Comparison of ENCODE assay signal across 12 mouse cellular contexts in genomic region chr15:27840579-27840978, GRCm38 (mm10).
A peak's percentile ranks its signal among the peaks of the same experiment; 100 is the strongest.
DNase-seq lines count a peak whose midpoint lies in the region; ATAC-seq and TF ChIP-seq lines count a peak whose summit lies in the region.
"Had no signal": no experiment of that assay in that cellular context is flagged by ENCODE, and none has a peak within 500 bp of the region (broad histone marks: within the 10 kb centered on the region; RNA-seq: fewer than 3 reads in every experiment).

No protein-coding gene starts in this region.

- no peaks in the 10 kb centered on the region for H3K27me3 ChIP-seq in lung, embryonic 14.5 days (ENCODE audit: insufficient read depth, low read length)
- no peaks in the 10 kb centered on the region for H3K27me3 ChIP-seq in lung, postnatal 0 days (replicated peaks; ENCODE audit: insufficient read depth, low read length)
- no peaks in the 10 kb centered on the region for H3K27me3 ChIP-seq in heart, embryonic 11.5 days (ENCODE audit: control insufficient read depth, insufficient read depth, low read length)
- no peaks in the 10 kb centered on the region for H3K27me3 ChIP-seq in intestine, embryonic 16.5 days (replicated peaks; ENCODE audit: control insufficient read depth, insufficient read depth, low read length)
- no peaks in the 10 kb centered on the region for H3K27me3 ChIP-seq in testis, adult 2 months (ENCODE audit: control insufficient read depth, insufficient read depth, low read length)
- H3K27me3 ChIP-seq: limb, embryonic 13.5 days had no signal

- 38% methylated on average over 8 of the region's 8 CpGs for WGBS in lung, embryonic 14.5 days
- WGBS in lung, postnatal 0 days: 33% methylated on average over 8 of the region's 8 CpGs
- 16% methylated on average over 8 of the region's 8 CpGs for WGBS in heart, embryonic 11.5 days (ENCODE audit: insufficient replicate concordance)
- WGBS in intestine, embryonic 16.5 days: 61% methylated on average over 8 of the region's 8 CpGs

- no peaks in the 10 kb centered on the region for H3K4me1 ChIP-seq in lung, embryonic 14.5 days (ENCODE audit: insufficient read depth)
- H3K4me1 ChIP-seq in lung, postnatal 0 days (ENCODE audit: insufficient read depth, low read depth, low read length): no peaks in the 10 kb centered on the region
- H3K4me1 ChIP-seq in heart, embryonic 11.5 days (ENCODE audit: control insufficient read depth, insufficient read depth, low read length): peaks cover 17% of the 10 kb centered on the region
- peaks cover 5% of the 10 kb centered on the region for H3K4me1 ChIP-seq in intestine, embryonic 16.5 days (ENCODE audit: control insufficient read depth, insufficient read depth, low read length)
- peaks cover 2% of the 10 kb centered on the region; the same call in 1 of the 2 replicates for H3K4me1 ChIP-seq in testis, adult 2 months (ENCODE audit: control insufficient read depth, insufficient read depth, low read length)
- H3K4me1 ChIP-seq: limb, embryonic 13.5 days had no signal

- H3K9me3 ChIP-seq in lung, embryonic 14.5 days (ENCODE audit: low read depth, low read length): no peaks in the 10 kb centered on the region
- H3K9me3 ChIP-seq in lung, postnatal 0 days (ENCODE audit: low read length): no peaks in the 10 kb centered on the region
- H3K9me3 ChIP-seq in heart, embryonic 11.5 days (replicated peaks; ENCODE audit: control insufficient read depth, low read length): no peaks in the 10 kb centered on the region
- no peaks in the 10 kb centered on the region for H3K9me3 ChIP-seq in intestine, embryonic 16.5 days (ENCODE audit: control insufficient read depth, low read length)
- H3K9me3 ChIP-seq: limb, embryonic 13.5 days had no signal

- no peak for TF ChIP-seq EP300 in lung, postnatal 0 days (IDR thresholded peaks at IDR 0.05)

- no peak; the same call in 1 of the 2 replicates for TF ChIP-seq POLR2A in testis, adult 2 months (IDR thresholded peaks at IDR 0.05; ENCODE audit: control insufficient read depth, low read depth, low read length)

- no peak overlapping the region for H3K4me3 ChIP-seq in lung, embryonic 14.5 days (ENCODE audit: low read depth, low read length)
- no peak overlapping the region for H3K4me3 ChIP-seq in lung, postnatal 0 days (ENCODE audit: low read depth, low read length)
- H3K4me3 ChIP-seq in heart, embryonic 11.5 days (ENCODE audit: low read depth, low read length): no peak overlapping the region
- H3K4me3 ChIP-seq in intestine, embryonic 16.5 days (ENCODE audit: low read length): no peak overlapping the region
- peak overlapping the region; percentile 10; the same call in 1 of the 2 replicates for H3K4me3 ChIP-seq in testis, adult 2 months (ENCODE audit: control insufficient read depth, low read depth, low read length)
- H3K4me3 ChIP-seq: limb, embryonic 13.5 days had no signal

- DNase-seq in lung, embryonic 14.5 days: peak; percentile 17
- no peak for DNase-seq in lung, postnatal 0 days (ENCODE audit: low spot score)
- no peak for DNase-seq in spleen, postnatal 10 days (ENCODE audit: low spot score in 2 of 2)
- no peak for DNase-seq in adrenal gland, adult 2 months
- DNase-seq in layer of hippocampus, adult 11-12 months (ENCODE audit: low spot score): no peak
- DNase-seq: thymus, postnatal 36 days had no signal

- ATAC-seq in lung, embryonic 14.5 days (ENCODE audit: insufficient read depth): peak; percentile 71; the same call in 1 of the 2 replicates
- ATAC-seq in lung, postnatal 0 days: no peak
- peak; percentile 75 for ATAC-seq in heart, embryonic 11.5 days (replicated peaks; ENCODE audit: insufficient number of reproducible peaks, low FRiP score, low TSS enrichment)
- ATAC-seq in intestine, embryonic 16.5 days: peak; percentile 93

- no peak for TF ChIP-seq CTCF in lung, embryonic 14.5 days (IDR thresholded peaks at IDR 0.05; ENCODE audit: low read depth)
- no peak for TF ChIP-seq CTCF in lung, postnatal 0 days (IDR thresholded peaks at IDR 0.05)
- TF ChIP-seq CTCF in testis, adult 2 months (IDR thresholded peaks at IDR 0.05; ENCODE audit: control insufficient read depth, insufficient read depth, insufficient replicate concordance, low read depth, low read length): no peak

- H3K36me3 ChIP-seq in lung, embryonic 14.5 days (ENCODE audit: insufficient read depth): peaks cover 74% of the 10 kb centered on the region
- H3K36me3 ChIP-seq in lung, postnatal 0 days (ENCODE audit: insufficient read depth, low read length): peaks cover 23% of the 10 kb centered on the region; the same call in 1 of the 2 replicates
- H3K36me3 ChIP-seq in heart, embryonic 11.5 days (ENCODE audit: control insufficient read depth, insufficient read depth, low read length): peaks cover 19% of the 10 kb centered on the region
- H3K36me3 ChIP-seq in intestine, embryonic 16.5 days (ENCODE audit: control insufficient read depth, insufficient read depth, low read length): peaks cover 10% of the 10 kb centered on the region
- H3K36me3 ChIP-seq in testis, adult 2 months (ENCODE audit: control insufficient read depth, insufficient read depth, low read length): no peaks in the 10 kb centered on the region

- no peak overlapping the region for H3K9ac ChIP-seq in lung, embryonic 14.5 days
- no peak overlapping the region for H3K9ac ChIP-seq in lung, postnatal 0 days (replicated peaks; ENCODE audit: low read depth)
- 0 out of 2 replicates have a peak overlapping the region, but pooled peaks have one; percentile 46 for H3K9ac ChIP-seq in heart, embryonic 11.5 days (ENCODE audit: low read depth, low read length)
- H3K9ac ChIP-seq in intestine, embryonic 16.5 days (ENCODE audit: low read depth, low read length): no peak overlapping the region
- H3K9ac ChIP-seq: hindbrain, embryonic 14.5 days; limb, embryonic 13.5 days had no signal

- H3K4me2 ChIP-seq in lung, embryonic 14.5 days: no peak overlapping the region
- no peak overlapping the region for H3K4me2 ChIP-seq in lung, postnatal 0 days (replicated peaks; ENCODE audit: low read depth, low read length)
- H3K4me2 ChIP-seq in heart, embryonic 11.5 days: peak overlapping the region; percentile 44
- H3K4me2 ChIP-seq in intestine, embryonic 16.5 days (ENCODE audit: low read depth, low read length): no peak overlapping the region
- H3K4me2 ChIP-seq: hindbrain, embryonic 14.5 days; limb, embryonic 13.5 days had no signal

- no peak overlapping the region for H3K27ac ChIP-seq in lung, embryonic 14.5 days (ENCODE audit: low read depth)
- H3K27ac ChIP-seq in lung, postnatal 0 days (ENCODE audit: low read length): no peak overlapping the region
- peak overlapping the region; percentile 89 for H3K27ac ChIP-seq in heart, embryonic 11.5 days (ENCODE audit: low read depth, low read length)
- no peak overlapping the region for H3K27ac ChIP-seq in intestine, embryonic 16.5 days (ENCODE audit: low read length)
- peak overlapping the region; percentile 84 for H3K27ac ChIP-seq in testis, adult 2 months (ENCODE audit: control insufficient read depth, insufficient read depth, low read depth, low read length)
- H3K27ac ChIP-seq: hindbrain, embryonic 14.5 days; kidney, postnatal 0 days; limb, embryonic 13.5 days had no signal

Comparison
In these comparisons a context has a peak if more than half of its experiments do, and no peak if none do; other contexts are left out.
1. H3K27ac ChIP-seq: peak in heart, embryonic 11.5 days (single experiment) and testis, adult 2 months (single experiment); none in lung, embryonic 14.5 days (single experiment), lung, postnatal 0 days (single experiment) and intestine, embryonic 16.5 days (single experiment).